Mouse (Mus musculus): ENCODE results near the gene Nmt1.

Nmt1 gene

DNA sequence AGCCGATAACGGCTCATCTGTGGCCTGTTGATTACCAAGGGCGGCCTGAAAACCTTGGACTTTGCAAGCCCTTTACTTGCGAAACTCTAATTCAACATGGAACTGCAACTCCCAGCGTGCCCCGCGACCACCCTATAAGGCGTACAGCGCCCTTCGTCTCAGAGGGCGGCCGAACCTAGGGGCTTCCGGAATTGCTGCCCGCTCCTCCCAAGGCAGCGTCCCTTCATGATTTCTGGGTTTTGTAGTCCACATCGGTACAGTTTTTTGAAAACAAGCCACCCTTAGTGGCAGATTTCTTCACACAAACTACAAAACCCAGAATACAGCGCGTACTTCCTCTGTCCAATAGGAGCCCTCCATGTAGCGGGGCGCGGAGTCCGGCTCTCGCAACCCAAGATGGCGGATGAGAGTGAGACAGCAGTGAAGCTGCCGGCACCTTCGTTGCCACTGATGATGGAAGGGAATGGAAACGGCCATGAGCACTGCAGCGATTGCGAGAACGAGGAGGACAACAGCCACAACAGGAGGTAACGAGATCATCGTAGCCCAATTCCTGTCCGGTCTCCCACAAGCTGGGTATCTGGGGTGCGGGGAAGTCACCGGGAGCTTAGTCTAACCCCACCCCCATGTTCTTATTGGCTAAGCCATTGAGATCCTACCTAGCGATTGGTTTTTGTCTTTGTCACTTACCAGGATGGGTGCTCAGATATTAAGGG is at the start of gene Nmt1, which contains the start of gene Dcakd:
Nmt1 (plus strand) TSS at position 15 of the 716 bp plus-strand sequence.
Dcakd (minus strand) TSS at position 158 of the 716 bp plus-strand sequence.
- in situ Hi-C loops (cut with MboI): no loop called here

DNA sequence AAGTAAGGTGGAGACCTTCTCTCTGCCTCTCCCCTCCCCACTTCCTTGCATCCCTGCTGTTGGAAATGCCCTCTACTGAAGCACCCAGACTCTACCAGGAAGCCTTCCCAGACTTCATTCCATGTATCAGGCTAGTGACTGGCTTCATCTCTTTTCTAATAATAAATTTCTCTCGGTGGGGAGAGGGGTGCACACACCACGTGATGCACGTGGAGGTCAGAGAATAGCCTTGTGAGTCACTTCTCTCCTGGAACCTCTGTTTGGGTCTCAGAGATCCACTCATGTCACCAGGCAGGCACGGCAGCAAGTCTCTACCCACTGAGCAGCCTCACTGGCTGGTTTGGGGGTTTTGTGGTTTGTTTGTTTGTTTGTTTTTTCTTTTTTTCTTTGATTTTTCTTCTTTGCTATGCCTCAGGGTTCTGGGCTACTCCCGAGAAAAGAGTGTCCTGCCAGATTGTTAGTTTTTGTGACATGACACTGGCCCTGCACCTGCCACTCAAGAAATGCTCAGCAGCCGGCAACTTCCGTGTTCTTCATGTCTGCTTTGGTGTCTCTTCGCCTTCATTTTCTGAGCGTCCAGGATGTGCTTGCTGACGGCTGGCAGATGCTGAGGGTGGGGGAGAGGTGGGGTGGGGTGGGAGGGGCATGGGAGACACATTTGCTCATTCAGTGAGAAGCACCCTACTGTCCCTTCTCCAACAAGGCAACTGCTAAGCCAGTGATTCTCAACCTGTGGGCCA is 46.7 kb upstream of the Nmt1 start:
- in situ Hi-C loops (cut with MboI): no loop called here

DNA sequence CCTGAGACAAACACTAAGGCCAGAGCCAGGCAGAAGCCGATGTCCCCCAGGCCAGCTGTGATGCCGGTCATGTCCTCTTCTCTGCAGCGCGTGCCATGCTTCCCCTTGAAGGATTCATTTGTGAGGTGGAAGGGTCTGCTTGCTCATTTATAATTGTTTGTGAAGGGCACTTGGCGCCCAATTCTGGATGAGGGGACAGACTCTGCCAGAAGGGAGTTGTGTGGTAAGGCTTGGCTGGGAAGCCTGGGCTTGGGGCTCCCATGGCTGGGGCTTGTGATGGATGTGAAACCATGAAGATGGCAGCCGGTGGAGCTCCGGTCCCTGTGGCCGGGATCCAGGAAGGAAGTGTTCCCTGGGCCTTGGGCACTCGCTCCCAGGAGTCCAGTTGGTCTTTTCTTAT is 43.9 kb upstream of the Nmt1 start:
- in situ Hi-C loops (cut with MboI): no loop called here

DNA sequence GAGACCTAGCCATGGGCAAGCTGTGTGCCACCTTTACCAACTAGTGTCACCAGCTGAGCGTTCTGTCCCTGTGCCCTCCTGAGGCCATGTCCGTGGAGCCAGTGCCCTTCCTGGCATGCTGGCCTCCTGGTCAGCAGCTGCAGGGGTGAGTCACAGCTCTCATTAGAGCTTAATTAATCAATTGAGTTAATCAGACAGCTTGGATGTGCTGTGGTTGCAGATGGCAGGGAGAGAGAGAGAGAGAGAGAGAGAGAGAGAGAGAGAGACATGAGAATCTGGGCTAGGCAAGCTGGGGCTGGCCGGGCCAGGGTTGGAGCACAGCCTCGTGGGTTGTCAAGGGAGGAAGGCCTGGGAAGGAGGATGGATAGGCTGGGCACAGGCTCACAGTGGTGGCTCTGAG is 43.4 kb upstream of the Nmt1 start:
- in situ Hi-C loops (cut with MboI): no loop called here

DNA sequence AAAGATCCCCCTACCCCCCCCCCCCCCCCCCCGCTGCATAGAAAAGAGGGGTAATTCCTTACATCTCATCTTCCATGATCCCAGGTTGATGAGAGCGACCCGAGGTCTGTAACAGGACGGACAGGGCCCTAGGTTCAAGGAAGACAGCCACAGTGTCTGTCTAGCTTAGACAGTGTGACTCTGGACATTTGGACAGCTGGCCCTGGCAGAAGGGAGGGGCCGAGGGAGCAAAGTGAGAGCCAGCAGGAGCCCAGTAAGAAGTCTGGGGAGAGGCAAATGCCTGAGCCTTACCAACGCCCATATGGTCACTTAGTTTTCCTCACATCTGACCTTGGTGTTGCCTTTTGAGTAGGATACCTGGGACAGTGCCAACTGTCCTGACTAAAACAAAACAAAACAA is 42.8 kb upstream of the Nmt1 start:
- in situ Hi-C loops (cut with MboI): no loop called here

DNA sequence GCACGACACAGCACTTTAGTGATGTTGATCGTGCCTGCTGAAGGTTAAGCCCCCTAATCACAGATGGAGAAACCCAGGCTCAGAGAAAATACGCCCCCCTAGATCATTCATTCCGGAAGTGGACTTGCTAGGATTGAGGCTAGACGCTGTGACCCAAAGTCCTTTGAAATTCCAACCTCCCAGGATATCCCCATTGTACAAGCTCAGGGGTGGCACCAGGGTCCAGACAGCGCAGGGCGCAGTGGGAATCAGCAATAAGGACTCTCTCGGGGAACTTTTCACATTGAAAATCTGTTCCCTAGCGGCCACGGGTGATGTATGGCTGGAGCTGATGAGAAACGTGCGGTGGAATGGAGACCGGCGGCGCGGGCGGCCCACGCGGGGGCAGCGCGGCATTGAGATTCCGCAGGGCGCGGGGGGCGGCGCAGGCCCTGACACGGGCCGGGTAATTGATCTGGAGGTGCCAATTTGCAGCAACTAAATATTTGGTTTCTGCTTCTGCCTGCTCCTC is 38.3 kb upstream of the Nmt1 start:
- in situ Hi-C loops (cut with MboI): no loop called here

DNA sequence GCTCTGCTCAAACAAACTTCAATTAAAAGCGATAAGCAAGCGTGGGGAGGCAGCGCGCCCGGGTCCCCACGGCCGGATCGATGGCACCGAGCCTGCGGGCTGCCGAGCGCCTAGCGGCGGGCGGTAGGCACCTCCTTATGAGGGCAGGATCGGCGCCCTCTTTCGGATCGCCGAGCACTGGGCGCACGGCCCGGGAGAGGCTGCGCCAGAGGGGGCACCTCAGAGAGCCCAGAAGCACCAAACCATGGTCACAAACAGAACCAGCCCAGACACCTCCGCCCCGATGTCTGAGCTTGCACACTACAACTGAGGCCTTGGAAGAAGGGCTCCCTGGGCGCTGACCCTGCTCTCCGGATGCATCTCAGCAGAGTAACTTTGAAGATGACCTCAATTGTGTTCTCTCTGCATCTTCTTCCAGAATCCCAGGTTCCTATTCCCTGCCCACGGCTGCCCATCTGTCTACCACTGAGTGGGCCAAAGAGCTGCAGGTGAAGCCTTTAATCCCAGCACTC is 37.8 kb upstream of the Nmt1 start:
- in situ Hi-C loops (cut with MboI): no loop called here

DNA sequence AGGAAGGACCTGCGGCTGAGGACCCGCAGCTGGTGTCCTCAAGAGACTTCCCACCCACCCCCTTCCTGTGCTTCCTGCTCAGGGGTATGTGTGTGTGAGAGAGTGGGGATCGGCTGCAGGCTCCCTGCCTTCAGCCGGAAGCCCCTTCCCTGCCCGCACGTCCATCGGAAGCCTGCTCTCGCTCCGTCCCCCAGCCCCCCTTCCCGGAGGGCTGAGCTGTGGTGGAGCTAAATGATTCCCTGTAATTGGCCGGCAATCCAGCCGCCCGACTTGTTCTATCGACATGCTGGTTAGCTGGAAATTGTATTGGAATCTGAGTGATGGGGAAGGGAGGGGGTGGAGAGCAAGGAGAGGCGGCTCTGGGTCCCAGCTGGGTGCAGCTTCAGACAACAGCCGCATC is 36.3 kb upstream of the Nmt1 start:
- in situ Hi-C loops (cut with MboI): no loop called here

DNA sequence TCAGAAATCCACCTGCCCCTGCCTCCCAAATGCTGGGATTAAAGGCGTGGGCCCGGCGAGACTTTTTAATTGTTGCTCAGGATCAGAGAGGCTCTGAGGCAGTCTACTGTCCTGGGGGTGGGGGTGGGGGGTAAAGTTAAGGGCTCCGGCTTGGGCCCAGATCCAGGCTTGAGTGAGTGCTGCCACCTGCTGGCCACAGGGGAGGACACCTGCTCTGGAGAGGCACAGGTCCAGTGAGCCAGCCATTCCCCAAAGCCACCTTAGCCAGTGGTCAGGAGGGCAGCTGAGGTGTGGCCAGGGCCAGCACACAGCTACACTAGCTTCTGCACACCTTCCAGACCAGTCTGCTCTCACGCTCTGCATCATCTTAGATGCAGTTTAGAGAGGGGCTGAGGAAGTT is 35.0 kb upstream of the Nmt1 start:
- in situ Hi-C loops (cut with MboI): no loop called here

DNA sequence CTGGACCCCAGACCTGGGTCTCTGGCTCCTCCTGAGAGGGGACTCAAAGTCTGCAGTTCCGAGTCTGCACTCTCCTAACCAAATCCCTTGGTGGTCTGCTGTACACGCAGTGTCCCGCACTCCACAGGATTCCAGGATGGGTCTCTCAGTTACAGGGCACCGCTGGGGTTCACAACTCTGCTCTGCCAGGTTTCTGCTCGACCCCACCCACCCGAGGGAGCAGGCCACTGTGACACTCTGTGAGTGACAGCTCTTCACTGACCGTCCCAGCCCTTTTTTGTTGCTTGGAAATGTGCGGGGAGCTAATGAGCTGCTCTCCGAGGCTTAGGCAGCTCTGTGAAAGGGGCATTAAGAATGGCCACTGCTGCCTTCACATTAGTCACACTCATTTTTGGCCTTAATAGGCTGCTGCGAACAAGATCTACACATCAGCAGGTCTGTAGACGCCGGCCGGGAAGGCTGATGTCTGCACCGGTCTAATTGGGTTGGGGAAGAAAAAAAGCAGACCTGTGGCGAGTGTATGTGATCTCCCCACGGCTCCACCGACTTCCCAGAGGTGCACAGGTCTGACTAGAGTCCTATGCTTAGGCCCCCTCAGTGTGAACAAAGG is 34.5 kb upstream of the Nmt1 start:
- in situ Hi-C loops (cut with MboI): no loop called here

DNA sequence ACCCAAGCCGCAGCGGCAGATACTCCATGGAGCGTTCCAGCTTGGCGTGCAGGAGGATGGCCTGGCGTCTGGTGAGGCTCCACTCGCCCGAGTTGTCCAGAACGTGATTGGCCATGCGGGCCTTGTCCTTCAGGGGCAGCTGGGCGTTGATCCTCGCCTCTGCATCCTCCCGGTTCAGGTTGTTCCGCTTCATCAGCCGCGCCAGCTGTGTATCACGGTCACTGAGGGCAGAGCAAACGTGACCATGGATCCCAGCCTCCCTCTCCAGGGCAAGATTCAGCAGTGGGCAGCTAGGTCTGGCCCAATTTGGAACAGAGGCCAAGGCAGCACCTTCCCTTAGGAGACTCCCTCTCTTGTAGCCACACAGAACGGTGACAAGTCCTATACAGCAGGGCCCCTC is 33.0 kb upstream of the Nmt1 start:
- in situ Hi-C loops (cut with MboI): no loop called here

DNA sequence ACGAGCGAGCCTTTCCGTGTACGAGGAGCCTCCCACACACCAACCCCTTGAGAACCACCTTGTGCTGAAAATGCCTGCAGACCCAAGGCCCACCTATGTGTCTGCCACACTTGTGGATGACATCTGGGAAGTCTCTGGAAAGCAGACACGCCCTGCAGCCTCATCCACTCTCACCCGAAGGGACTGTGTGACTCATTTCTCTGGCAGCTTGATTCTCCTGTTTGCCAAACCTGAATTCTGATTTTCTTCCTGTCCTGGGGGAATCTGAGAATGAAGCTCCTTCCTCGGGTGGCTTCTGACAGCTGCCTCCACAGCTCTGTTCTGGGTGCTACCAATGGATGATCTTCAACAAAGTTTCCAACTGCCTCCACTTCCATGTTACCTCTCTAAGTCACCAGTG is 31.6 kb upstream of the Nmt1 start:
- in situ Hi-C loops (cut with MboI): no loop called here

DNA sequence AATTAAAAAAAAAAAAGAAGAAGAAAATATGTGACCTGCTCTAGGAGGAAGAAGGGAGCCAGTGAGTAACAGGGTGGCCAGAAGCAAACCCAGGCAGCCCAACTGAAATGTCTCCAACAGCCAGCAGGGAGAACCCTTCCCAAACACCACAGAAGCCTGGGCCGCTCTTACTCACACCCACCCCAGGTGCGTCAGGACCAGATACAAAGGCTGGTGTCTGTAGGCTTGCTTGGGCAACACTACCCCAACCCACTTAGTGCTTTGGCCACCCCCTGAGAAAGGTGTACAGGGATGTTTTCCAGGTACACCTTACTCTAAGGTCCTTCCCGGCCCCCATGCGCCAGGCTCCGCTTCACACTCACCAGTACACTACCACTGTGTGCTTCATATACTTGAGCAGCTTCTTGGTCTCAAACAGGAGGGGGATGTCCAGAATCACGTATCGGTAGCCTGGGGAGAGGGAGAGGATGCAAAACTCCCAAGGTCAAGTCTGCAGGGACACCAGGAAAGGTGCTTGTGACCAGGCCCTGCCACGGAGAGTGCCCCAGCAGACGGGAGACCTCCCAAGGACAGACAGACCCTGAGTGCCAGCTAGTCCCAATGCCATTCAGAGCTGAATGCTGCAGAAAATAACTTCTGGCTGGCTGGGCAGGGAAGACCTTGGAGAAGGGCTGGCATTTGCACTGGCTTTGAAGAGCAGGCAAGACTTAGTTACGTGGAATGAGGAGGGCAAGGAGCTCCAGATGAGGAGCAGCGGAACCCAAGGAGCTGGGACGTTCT is 30.8 kb upstream of the Nmt1 start:
- in situ Hi-C loops (cut with MboI): no loop called here

DNA sequence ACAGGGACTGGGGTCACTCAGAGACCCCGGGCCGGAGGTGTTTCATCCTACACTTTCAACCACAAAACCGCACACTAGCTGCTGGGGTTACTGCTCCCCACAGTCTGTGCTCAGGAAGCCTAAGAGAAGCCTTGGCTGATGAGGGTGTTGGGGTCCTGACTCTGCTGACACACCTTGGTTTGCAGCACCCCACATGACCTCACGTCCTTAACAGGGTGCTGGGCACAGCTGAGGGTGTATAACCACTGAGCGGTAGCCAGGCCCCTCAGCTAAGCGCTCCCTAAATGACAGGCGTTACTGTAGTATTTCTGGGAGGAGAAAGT is 29.8 kb upstream of the Nmt1 start:
- in situ Hi-C loops (cut with MboI): no loop called here

DNA sequence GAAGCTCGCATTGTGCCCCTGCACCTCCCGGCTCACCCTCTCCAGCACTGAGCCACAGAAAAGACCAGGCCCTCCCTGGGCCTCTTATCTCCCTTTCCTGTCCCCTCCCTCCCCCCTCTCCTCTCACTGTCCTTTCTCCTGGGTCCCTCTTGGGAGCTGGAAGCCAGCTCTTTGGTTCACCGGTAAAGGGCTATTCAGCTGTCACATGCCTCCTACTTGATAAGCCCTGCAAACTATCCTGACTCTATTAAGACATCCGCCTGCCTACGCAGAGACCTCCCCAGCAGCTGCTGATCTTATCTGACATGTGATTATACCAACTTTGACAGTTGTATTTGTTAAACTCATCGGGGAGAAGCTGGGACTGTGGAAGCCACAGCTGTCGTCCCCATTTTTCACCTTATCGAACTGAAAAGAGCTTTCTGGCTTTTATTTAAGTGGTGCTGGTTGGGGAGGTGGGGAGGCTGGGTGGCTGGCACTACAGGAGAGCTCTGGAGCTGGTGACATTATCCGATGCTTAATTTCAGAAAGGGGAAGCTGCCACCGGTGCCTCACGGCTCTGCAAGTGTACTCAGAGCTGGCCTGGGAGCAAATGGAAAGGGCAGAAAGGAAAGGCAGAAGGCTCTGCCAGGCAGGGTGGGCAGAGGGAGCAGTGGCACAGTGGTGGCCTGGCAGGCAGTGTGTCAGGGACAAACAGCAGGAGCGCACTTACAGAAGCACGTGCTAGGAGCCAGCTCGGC is 29.2 kb upstream of the Nmt1 start:
- in situ Hi-C loops (cut with MboI): no loop called here

DNA sequence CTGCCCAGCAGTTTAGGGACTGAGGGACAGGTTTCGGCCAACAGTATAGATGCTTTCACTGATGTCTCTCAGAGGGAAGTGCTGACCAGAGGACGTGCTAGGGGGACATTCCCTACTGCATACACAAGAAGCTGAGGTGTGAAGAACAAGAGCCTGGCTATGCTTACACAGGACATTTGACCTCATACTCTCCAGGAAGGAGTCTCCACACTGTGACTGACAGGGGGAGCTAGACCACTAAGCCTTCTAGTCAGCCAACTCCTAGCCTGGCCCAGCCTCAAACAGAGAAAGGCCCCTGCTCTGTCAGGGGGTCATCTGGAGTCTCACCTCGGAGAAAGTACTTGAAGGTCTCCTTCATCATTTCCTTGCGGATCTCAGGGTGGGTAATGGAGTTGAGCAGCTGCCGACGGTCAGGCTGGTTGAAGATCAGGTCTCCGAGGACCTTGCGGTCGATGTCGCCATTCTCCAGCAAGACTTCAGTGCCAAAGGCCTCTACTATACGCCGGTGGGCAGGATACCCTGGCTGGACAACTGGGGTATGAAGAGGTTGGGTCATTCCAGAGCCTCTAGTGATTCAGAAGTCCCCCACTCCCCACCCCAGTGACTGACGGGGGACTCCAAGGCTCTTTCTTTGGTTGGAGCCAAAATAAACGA is 28.5 kb upstream of the Nmt1 start:
- in situ Hi-C loops (cut with MboI): no loop called here

DNA sequence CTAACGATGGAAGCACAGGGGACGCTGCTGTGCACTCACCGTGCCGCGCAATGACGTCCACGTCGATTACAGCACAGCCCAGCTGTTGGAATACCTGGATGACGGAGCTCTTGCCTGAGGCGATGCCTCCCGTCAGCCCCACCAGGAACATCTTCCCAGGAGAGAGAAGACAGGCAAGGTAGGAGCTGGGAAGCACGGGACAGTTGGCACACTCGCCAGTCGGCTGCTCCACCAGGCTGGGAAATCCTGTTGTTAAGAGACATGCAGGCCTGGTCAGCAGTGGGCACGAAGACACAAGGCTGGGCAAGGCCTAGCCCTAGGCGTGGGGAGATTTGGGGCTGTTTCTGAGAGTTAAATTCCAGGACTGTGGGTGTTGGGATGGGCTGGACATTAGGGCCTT is 27.9 kb upstream of the Nmt1 start:
- in situ Hi-C loops (cut with MboI): no loop called here

DNA sequence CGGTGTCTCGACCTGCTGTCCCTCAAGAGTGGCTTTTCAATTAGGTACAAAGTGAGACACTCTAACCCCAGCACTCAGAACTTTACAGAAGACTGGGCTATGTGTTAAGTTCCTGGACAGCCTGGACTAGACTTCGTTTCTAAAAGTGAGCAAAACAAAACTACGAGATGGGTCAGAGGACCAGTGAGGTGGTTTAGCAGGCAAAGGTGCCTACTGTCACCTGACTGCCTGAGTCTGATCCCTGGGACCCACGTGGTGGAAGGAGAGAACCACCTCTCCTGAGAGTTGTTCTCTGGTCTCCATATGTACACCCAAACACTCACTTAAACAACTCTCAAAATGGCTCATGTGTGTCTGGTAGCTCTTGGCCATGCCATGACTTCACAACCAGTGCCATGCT is 26.9 kb upstream of the Nmt1 start:
- in situ Hi-C loops (cut with MboI): no loop called here

DNA sequence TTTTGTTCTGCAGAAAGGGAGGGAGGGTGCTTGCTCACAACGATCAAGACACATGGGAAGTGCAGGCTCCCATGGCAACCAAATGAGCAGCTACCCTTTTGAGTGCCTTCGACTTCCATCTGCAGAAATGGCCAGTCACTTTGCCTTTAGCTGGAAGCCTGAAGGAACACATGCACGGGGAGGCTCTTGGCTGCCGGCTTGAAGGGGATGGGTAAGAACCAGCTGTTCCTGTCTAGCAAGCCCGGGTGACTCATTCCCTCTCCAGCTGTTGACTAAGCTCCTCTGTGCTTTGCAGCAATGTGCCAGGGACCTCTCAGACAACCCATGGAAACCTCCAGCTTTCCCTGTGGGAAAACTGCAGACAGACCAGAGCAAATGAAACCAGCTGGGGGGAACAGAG is 24.8 kb upstream of the Nmt1 start:
- in situ Hi-C loops (cut with MboI): no loop called here

DNA sequence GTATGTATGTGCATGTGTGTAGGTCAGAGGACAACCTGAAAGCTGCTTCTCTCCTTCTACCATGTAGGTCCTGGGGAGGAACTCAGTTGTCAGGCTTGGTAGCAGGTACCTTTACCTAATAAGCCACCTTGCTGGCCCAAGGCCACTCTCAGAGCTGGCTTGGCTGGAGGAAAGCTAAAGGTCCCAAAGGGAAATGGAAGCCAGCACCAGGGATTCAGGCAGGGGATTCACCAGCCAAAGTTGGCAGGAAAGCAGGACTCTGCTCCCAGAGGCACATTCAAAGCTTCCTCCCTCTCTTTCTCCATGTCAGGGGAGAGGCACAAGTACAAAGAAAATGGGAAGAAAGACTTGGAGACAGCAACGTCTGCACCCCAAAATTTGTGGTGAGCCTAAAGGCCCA is 23.1 kb upstream of the Nmt1 start:
- in situ Hi-C loops (cut with MboI): no loop called here
